In the genomic region with DNA sequence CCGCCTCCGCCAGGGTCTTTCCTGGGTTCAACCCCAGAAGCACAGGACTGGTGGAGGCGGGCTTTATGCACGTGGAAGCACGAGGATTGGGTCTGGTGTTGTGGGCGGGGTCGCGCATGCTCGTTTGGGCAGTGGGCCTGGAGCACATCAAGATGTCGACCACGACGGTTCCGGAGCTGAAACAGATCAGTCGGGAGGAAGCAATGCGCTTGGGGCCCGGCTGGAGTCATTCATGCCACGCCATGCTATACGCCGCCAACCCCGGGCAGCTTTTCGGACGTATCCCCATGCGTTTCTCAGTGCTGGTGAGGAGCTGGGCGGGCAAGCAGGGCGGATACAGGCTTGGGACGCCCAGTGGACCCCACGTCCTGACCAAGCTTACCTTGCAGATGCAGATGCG, we compare ENCODE assay signal across 8 mouse cellular contexts. TPM values are rescaled to one million over a fixed set of nuclear protein-coding genes. Genes with fewer than 3 reads are reported as not detected.
DNase-seq lines count a peak whose midpoint lies in the region; ATAC-seq and TF ChIP-seq lines count a peak whose summit lies in the region.

No protein-coding gene starts in this region.

- H3K36me3 ChIP-seq in ES-E14 (ENCODE audit: control insufficient read depth, insufficient read depth, low read length, poor library complexity, severe bottlenecking) = peaks cover 38% of the 10 kb centered on the region
- H3K36me3 ChIP-seq in forebrain, embryonic 16.5 days (ENCODE audit: control insufficient read depth, insufficient read depth) = peaks cover 23% of the 10 kb centered on the region
- peaks cover 74% of the 10 kb centered on the region for H3K36me3 ChIP-seq in lung, embryonic 15.5 days

- H3K9me3 ChIP-seq in ES-E14 (ENCODE audit: control insufficient read depth, insufficient read depth, low read depth, low read length) = no peaks in the 10 kb centered on the region
- no peaks in the 10 kb centered on the region for H3K9me3 ChIP-seq in forebrain, embryonic 16.5 days (ENCODE audit: control insufficient read depth, low read length)
- H3K9me3 ChIP-seq in lung, embryonic 15.5 days = no peaks in the 10 kb centered on the region

- in situ Hi-C loops in ES-E14 (cut with MboI; ENCODE audit: low sequenced_read_pairs in 2 of 2, unreplicated experiment in 2 of 2) = no loop called here

- peaks cover 4 to 6% of the 10 kb centered on the region in 2 experiments; a peak in 3 of 4 replicates for H3K4me1 ChIP-seq in ES-E14 (ENCODE audit: control insufficient read depth in 2 of 2, insufficient read depth in 2 of 2, low read length in 2 of 2, poor library complexity in 1 of 2)
- H3K4me1 ChIP-seq in forebrain, embryonic 16.5 days (replicated peaks; ENCODE audit: control insufficient read depth, insufficient read depth, low read length) = peaks cover 16% of the 10 kb centered on the region
- peaks cover 11% of the 10 kb centered on the region for H3K4me1 ChIP-seq in lung, embryonic 15.5 days

- peak overlapping the region; percentile 42; the same call in 1 of the 2 replicates for H3K27ac ChIP-seq in ES-E14 (ENCODE audit: insufficient read depth, low read depth, low read length, poor library complexity, severe bottlenecking)
- H3K27ac ChIP-seq in forebrain, embryonic 16.5 days (ENCODE audit: low read length) = peak overlapping the region; percentile 65
- peak overlapping the region; percentile 85 for H3K27ac ChIP-seq in lung, embryonic 15.5 days

- H3K4me3 ChIP-seq in ES-E14 (ENCODE audit: insufficient read depth in 1 of 2, low read depth in 1 of 2, low read length in 2 of 2, poor library complexity in 1 of 2, severe bottlenecking in 1 of 2) = peak overlapping the region; percentile 84 to 93
- peak overlapping the region; percentile 90 for H3K4me3 ChIP-seq in forebrain, embryonic 16.5 days (replicated peaks; ENCODE audit: low read length)
- peak overlapping the region; percentile 88 for H3K4me3 ChIP-seq in lung, embryonic 15.5 days

- peak overlapping the region; percentile 90 for H3K4me2 ChIP-seq in forebrain, embryonic 16.5 days (ENCODE audit: low read length)
- H3K4me2 ChIP-seq in lung, embryonic 15.5 days = peak overlapping the region; percentile 92

- no peaks in the 10 kb centered on the region for H3K27me3 ChIP-seq in forebrain, embryonic 16.5 days (replicated peaks; ENCODE audit: control insufficient read depth, insufficient read depth, low read length)
- no peaks in the 10 kb centered on the region for H3K27me3 ChIP-seq in lung, embryonic 15.5 days

- WGBS in forebrain, embryonic 16.5 days = 0% methylated on average over 28 of the region's 28 CpGs
- under 1% methylated on average over 28 of the region's 28 CpGs for WGBS in lung, embryonic 15.5 days

- peak; percentile 97 for DNase-seq in ES-E14 (ENCODE audit: low read depth, low spot score)
- DNase-seq in cerebellum, adult 18-20 months = peak; percentile 95 to 97
- DNase-seq in heart, postnatal 4 days = peak; percentile 97
- peak; percentile 94 to 96 for DNase-seq in layer of hippocampus, adult 8-10 months (ENCODE audit: low spot score in 2 of 2)
- DNase-seq in ovary, adult 18-20 months (ENCODE audit: low spot score) = peak; percentile 92
- DNase-seq in thymus, postnatal 0 days (ENCODE audit: low spot score) = peak; percentile 98

- peak; percentile 97 for ATAC-seq in forebrain, embryonic 16.5 days
- ATAC-seq in lung, embryonic 15.5 days (ENCODE audit: borderline replicate concordance, extremely low read depth, low FRiP score, low TSS enrichment) = peak; percentile 96

- H3K9ac ChIP-seq in ES-E14 (ENCODE audit: insufficient read depth, low read depth, low read length, poor library complexity, severe bottlenecking) = peak overlapping the region; percentile 90
- H3K9ac ChIP-seq in forebrain, embryonic 16.5 days (replicated peaks; ENCODE audit: low read depth, low read length) = peak overlapping the region; percentile 91
- peak overlapping the region; percentile 96 for H3K9ac ChIP-seq in lung, embryonic 15.5 days

TF ChIP-seq in ES-E14, 5 proteins besides CTCF, POLR2A, EP300 and RAD21:
- no peak for TF ChIP-seq ZC3H11A (IDR thresholded peaks at IDR 0.05; ENCODE audit: borderline replicate concordance, low read depth, low read length)
- no peak for TF ChIP-seq HCFC1 (IDR thresholded peaks at IDR 0.05; ENCODE audit: borderline replicate concordance, insufficient read depth, low read length)
TF ChIP-seq in ES-E14: peak in this region for 0.

RNA-seq across cellular contexts. Expression of gene Nudt16l1, which starts 0.4 kb away (rescaled TPM):
- total RNA-seq in ES-E14 (2012; rRNA removed) = 39.6 and 40.0 TPM in 2 replicates
- polyA plus RNA-seq in forebrain, embryonic 16.5 days (2015; fragmentation: Nextera tagmentation; extraction: Ambion mirVana) = 139 and 148 TPM in 2 replicates
- 10 to 100 TPM; 50.7 to 51.3 TPM for total RNA-seq in heart, postnatal 4 days (2021)
- 10 to 100 TPM; 75.3 to 81.3 (median 78.2) TPM for total RNA-seq in layer of hippocampus, adult 8-10 months (2022)
- polyA plus RNA-seq in lung, embryonic 15.5 days (2015; fragmentation: Nextera tagmentation; extraction: Ambion mirVana) = 150 and 167 TPM in 2 replicates
- 150 and 151 TPM in 2 replicates for polyA plus RNA-seq in thymus, postnatal 0 days (2015; fragmentation: Nextera tagmentation; extraction: Ambion mirVana)

RNA-seq across cellular contexts. Expression of gene Anks3, which starts 25.0 kb away (rescaled TPM):
- total RNA-seq in ES-E14 (2012; rRNA removed) = 34.9 and 46.7 TPM in 2 replicates
- 74.5 and 85.7 TPM in 2 replicates for polyA plus RNA-seq in forebrain, embryonic 16.5 days (2015; fragmentation: Nextera tagmentation; extraction: Ambion mirVana)
- 10 to 100 TPM; 22.4 to 24.3 TPM for total RNA-seq in heart, postnatal 4 days (2021)
- total RNA-seq in layer of hippocampus, adult 8-10 months (2022) = 10 to 100 TPM; 67.3 to 90.8 (median 81.5) TPM
- 54.1 and 56.2 TPM in 2 replicates for polyA plus RNA-seq in lung, embryonic 15.5 days (2015; fragmentation: Nextera tagmentation; extraction: Ambion mirVana)
- 45.3 and 50.3 TPM in 2 replicates for polyA plus RNA-seq in thymus, postnatal 0 days (2015; fragmentation: Nextera tagmentation; extraction: Ambion mirVana)

RNA-seq across cellular contexts. Expression of gene Mgrn1, which starts 52.9 kb away (rescaled TPM):
- total RNA-seq in ES-E14 (2012; rRNA removed) = 24.0 and 25.7 TPM in 2 replicates
- 104 and 108 TPM in 2 replicates for polyA plus RNA-seq in forebrain, embryonic 16.5 days (2015; fragmentation: Nextera tagmentation; extraction: Ambion mirVana)
- total RNA-seq in heart, postnatal 4 days (2021) = 100 to 1,000 TPM; 170 to 187 TPM
- total RNA-seq in layer of hippocampus, adult 8-10 months (2022) = 100 to 1,000 TPM; 204 to 222 (median 214) TPM
- polyA plus RNA-seq in lung, embryonic 15.5 days (2015; fragmentation: Nextera tagmentation; extraction: Ambion mirVana) = 88.1 and 93.0 TPM in 2 replicates
- 31.1 and 31.7 TPM in 2 replicates for polyA plus RNA-seq in thymus, postnatal 0 days (2015; fragmentation: Nextera tagmentation; extraction: Ambion mirVana)

RNA-seq across cellular contexts. Expression of gene Sept12, which starts 58.7 kb away (rescaled TPM):
- 0.13 and 0.16 TPM in 2 replicates for total RNA-seq in ES-E14 (2012; rRNA removed)
- not detected in 2 replicates for polyA plus RNA-seq in forebrain, embryonic 16.5 days (2015; fragmentation: Nextera tagmentation; extraction: Ambion mirVana)
- total RNA-seq in heart, postnatal 4 days (2021) = not detected
- not detected for total RNA-seq in layer of hippocampus, adult 8-10 months (2022)
- polyA plus RNA-seq in lung, embryonic 15.5 days (2015; fragmentation: Nextera tagmentation; extraction: Ambion mirVana) = 0.31 TPM in 1 of 2 replicates, not detected in the other
- polyA plus RNA-seq in thymus, postnatal 0 days (2015; fragmentation: Nextera tagmentation; extraction: Ambion mirVana) = 0.05 and 0.14 TPM in 2 replicates

RNA-seq across cellular contexts. Expression of gene Ubald1, which starts 58.9 kb away (rescaled TPM):
- total RNA-seq in ES-E14 (2012; rRNA removed) = 26.7 and 41.3 TPM in 2 replicates
- polyA plus RNA-seq in forebrain, embryonic 16.5 days (2015; fragmentation: Nextera tagmentation; extraction: Ambion mirVana) = 49.9 and 51.8 TPM in 2 replicates
- total RNA-seq in heart, postnatal 4 days (2021) = 10 to 100 TPM; 22.6 to 24.8 TPM
- total RNA-seq in layer of hippocampus, adult 8-10 months (2022) = 10 to 100 TPM; 76.3 to 89.8 (median 82.7) TPM
- 35.7 TPM in 2 replicates for polyA plus RNA-seq in lung, embryonic 15.5 days (2015; fragmentation: Nextera tagmentation; extraction: Ambion mirVana)
- polyA plus RNA-seq in thymus, postnatal 0 days (2015; fragmentation: Nextera tagmentation; extraction: Ambion mirVana) = 57.5 and 62.3 TPM in 2 replicates

Comparison
In these comparisons a context has a peak if more than half of its experiments do, and no peak if none do; other contexts are left out.
1. Peak in every context shown above with its lines: DNase-seq, ATAC-seq, H3K4me3 ChIP-seq and H3K27ac ChIP-seq.